Mouse (Mus musculus) central nervous system, embryonic 14 days (tissue): Measurements from ENCODE around the gene Il27ra. TPM values are rescaled to one million over a fixed set of nuclear protein-coding genes. Genes with fewer than 3 reads are reported as not detected.

Experiments used
- polyA plus RNA-seq: library from polyadenylated mRNA; depleted of rRNA; stranded (reverse); fragments of >200 nt; gene quantifications from 2 replicates; pipeline ENCODE4 v1.2.3, GENCODE M21; 2012; rRNA removed

Il27ra gene
- polyA plus RNA-seq: 0.50 and 0.90 TPM in 2 replicates

GRCm38 (mm10) chr8:84042066-84042947 is at the start of gene Il27ra:
TSS of gene Il27ra (minus strand) at chr8:84042589.

GRCm38 (mm10) chr8:84066291-84066930 is 24.0 kb upstream of the Il27ra start, which contains the start of gene Rfx1:
TSS of gene Rfx1 (plus strand) at chr8:84066834.

GRCm38 (mm10) chr8:84065037-84065436 is 22.6 kb upstream of the Il27ra start, which contains the start of gene Gm10643:
TSS of gene Gm10643 (minus strand) at chr8:84065137.

GRCm38 (mm10) chr8:84044900-84045299 is 2.5 kb upstream of the Il27ra start, which contains the start of gene Rln3:
TSS of gene Rln3 (minus strand) at chr8:84045000.

GRCm38 (mm10) chr8:84021096-84021495 is 21.3 kb downstream of the Il27ra start, which contains the start of gene Palm3:
TSS of gene Palm3 (plus strand) at chr8:84021471.

GRCm38 (mm10) chr8:84011705-84012498 is 30.5 kb downstream of the Il27ra start, which contains the start of gene 2210011C24Rik:
TSS of gene 2210011C24Rik (minus strand) at chr8:84012171.

GRCm38 (mm10) chr8:84001281-84002000 is 40.9 kb downstream of the Il27ra start, which contains the start of gene 1700067K01Rik:
TSS of gene 1700067K01Rik (plus strand) at chr8:84001502.

GRCm38 (mm10) chr8:83997511-83998141 is 44.8 kb downstream of the Il27ra start, which contains the start of gene Samd1:
TSS of gene Samd1 (plus strand) at chr8:83997672.

Other genes starting within 250 kb of the Il27ra start
- 200 and 205 TPM in 2 replicates for gene Adgrl1, start 142.5 kb downstream of the Il27ra start, polyA plus RNA-seq
- gene Gm10644, start 87.4 kb downstream of the Il27ra start, polyA plus RNA-seq: 0.63 and 0.70 TPM in 2 replicates
- gene Asf1b, start 87.1 kb downstream of the Il27ra start, polyA plus RNA-seq: 29.1 and 31.7 TPM in 2 replicates
- gene Prkaca, start 69.6 kb downstream of the Il27ra start, polyA plus RNA-seq: 120 and 126 TPM in 2 replicates
- 80.0 and 80.3 TPM in 2 replicates for gene Samd1, start 44.9 kb downstream of the Il27ra start, polyA plus RNA-seq
- gene 1700067K01Rik, start 41.1 kb downstream of the Il27ra start, polyA plus RNA-seq: 0.45 and 0.88 TPM in 2 replicates
- gene 2210011C24Rik, start 30.4 kb downstream of the Il27ra start, polyA plus RNA-seq: 0.12 and 0.15 TPM in 2 replicates
- 3.1 and 4.9 TPM in 2 replicates for gene Palm3, start 21.1 kb downstream of the Il27ra start, polyA plus RNA-seq
- gene Rln3, start 2.4 kb upstream of the Il27ra start, polyA plus RNA-seq: 0.10 and 0.39 TPM in 2 replicates
- gene Gm10643, start 22.5 kb upstream of the Il27ra start, polyA plus RNA-seq: 2.6 TPM in 2 replicates
- gene Rfx1, start 24.2 kb upstream of the Il27ra start, polyA plus RNA-seq: 30.3 and 36.4 TPM in 2 replicates
- gene Dcaf15, start 62.2 kb upstream of the Il27ra start, polyA plus RNA-seq: 110 and 117 TPM in 2 replicates
- gene Podnl1, start 83.4 kb upstream of the Il27ra start, polyA plus RNA-seq: 0.18 and 0.85 TPM in 2 replicates
- gene Cc2d1a, start 105.3 kb upstream of the Il27ra start, polyA plus RNA-seq: 40.1 and 44.7 TPM in 2 replicates
- gene 4930432K21Rik, start 105.4 kb upstream of the Il27ra start, polyA plus RNA-seq: 2.1 and 2.6 TPM in 2 replicates
- 7.3 and 8.5 TPM in 2 replicates for gene Nanos3, start 142.6 kb upstream of the Il27ra start, polyA plus RNA-seq
- 46.8 and 54.4 TPM in 2 replicates for gene Zswim4, start 194.5 kb upstream of the Il27ra start, polyA plus RNA-seq
- gene D8Ertd738e, start 207.1 kb upstream of the Il27ra start, polyA plus RNA-seq: 236 and 241 TPM in 2 replicates
- gene Mri1, start 214.7 kb upstream of the Il27ra start, polyA plus RNA-seq: 36.9 and 41.9 TPM in 2 replicates
- gene Ccdc130, start 227.8 kb upstream of the Il27ra start, polyA plus RNA-seq: 49.7 and 56.7 TPM in 2 replicates